Mouse (Mus musculus): ENCODE data around the gene Ccl9. TPM values are rescaled to one million over a fixed set of nuclear protein-coding genes. Genes with fewer than 3 reads are reported as not detected.

Ccl9 gene
- total RNA-seq (2014; rRNA removed) (92.1 and 125 TPM in 2 replicates), polyA plus RNA-seq (2012; rRNA removed) (45.5 and 61.7 TPM in 2 replicates)

DNA sequence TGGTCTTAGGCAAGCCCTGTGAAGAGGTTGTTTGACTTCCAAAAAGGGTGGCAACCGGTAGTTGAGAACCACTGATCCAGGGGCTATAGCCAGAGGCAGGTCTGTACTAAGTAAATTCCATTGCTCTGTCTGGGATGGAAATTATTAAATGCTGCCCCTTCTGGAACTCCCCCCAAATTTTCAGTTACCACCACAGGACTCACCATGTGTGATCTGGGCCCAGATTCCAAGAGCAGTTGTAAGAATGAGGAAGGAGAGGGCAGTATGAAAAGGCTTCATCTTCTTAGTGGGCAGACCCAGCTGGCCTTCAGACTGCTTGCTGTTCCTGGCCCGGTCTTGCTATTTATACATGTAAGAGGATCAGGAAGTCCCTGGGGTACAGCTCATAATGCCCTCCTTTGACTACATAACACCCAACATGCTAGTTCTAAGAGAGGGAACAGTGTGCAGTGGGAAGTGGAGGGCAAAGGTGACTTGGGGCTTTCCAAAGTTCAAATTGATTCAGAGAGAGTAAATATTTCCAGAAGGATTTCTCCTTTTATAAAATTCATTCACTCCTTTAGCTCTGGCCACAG lies at the start of gene Ccl9:
Gene Ccl9 (minus strand): TSS at position 451 of the 575 bp plus-strand sequence.
- H3K79me2 ChIP-seq (ENCODE audit: control insufficient read depth, insufficient read depth, low read length), result no peaks in the 10 kb centered on the region
- peak within 1 kb of the TSS; percentile 85 for H3K27ac ChIP-seq (replicated peaks; ENCODE audit: insufficient read depth, low read depth, low read length)
- WGBS, result 17% methylated on average over 2 of the region's 2 CpGs
- peaks cover 7% of the 10 kb centered on the region for H3K4me1 ChIP-seq (ENCODE audit: control insufficient read depth, insufficient read depth, low read length)
- no peaks in the 10 kb centered on the region for H3K27me3 ChIP-seq (ENCODE audit: control insufficient read depth, insufficient read depth, low read length)
- TF ChIP-seq POLR2A (IDR thresholded peaks at IDR 0.05; ENCODE audit: extremely low read depth, insufficient read depth, low read length), result no peak
- no peak for TF ChIP-seq CTCF (IDR thresholded peaks at IDR 0.05; ENCODE audit: low read depth, low read length)
- peaks cover 10% of the 10 kb centered on the region; the same call in 1 of the 2 replicates for H3K36me3 ChIP-seq (ENCODE audit: control insufficient read depth, insufficient read depth, low read length)
- peak within 1 kb of the TSS; percentile 46 for H3K4me3 ChIP-seq (ENCODE audit: insufficient read depth, low read depth, low read length)
- peak; percentile 91 for DNase-seq (ENCODE audit: extremely low read depth, low read depth, low spot score)
- H3K9ac ChIP-seq (ENCODE audit: low read depth, low read length), result peak within 1 kb of the TSS; percentile 35

DNA sequence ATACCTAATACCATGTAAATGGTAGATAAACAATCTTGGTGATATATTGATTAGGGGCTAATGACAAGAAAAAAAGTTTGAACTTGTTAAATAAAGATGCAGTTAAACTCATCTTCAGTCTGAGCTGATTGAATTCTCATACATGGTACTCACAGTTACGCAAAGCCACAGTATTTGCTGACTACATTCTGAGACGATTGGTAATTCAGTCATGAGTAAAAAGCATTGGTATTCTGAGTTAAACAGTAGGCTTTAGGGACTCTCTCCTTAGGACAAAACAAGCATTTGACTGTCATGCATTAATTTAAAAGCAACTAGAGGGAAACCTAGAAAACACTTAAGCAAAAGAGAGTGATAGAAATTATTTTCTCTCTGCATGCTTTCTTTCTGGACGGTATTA lies 45.1 kb upstream of the Ccl9 start:
- H3K79me2 ChIP-seq (ENCODE audit: control insufficient read depth, insufficient read depth, low read length), result no peaks in the 10 kb centered on the region
- DNase-seq (ENCODE audit: extremely low read depth, low read depth, low spot score), result no peak
- no peak overlapping the region for H3K4me3 ChIP-seq (ENCODE audit: insufficient read depth, low read depth, low read length)
- H3K4me1 ChIP-seq (ENCODE audit: control insufficient read depth, insufficient read depth, low read length), result no peaks in the 10 kb centered on the region
- no peaks in the 10 kb centered on the region for H3K36me3 ChIP-seq (ENCODE audit: control insufficient read depth, insufficient read depth, low read length)
- TF ChIP-seq POLR2A (IDR thresholded peaks at IDR 0.05; ENCODE audit: extremely low read depth, insufficient read depth, low read length), result no peak
- TF ChIP-seq CTCF (IDR thresholded peaks at IDR 0.05; ENCODE audit: low read depth, low read length), result no peak
- H3K27ac ChIP-seq (replicated peaks; ENCODE audit: insufficient read depth, low read depth, low read length), result no peak overlapping the region
- H3K27me3 ChIP-seq (ENCODE audit: control insufficient read depth, insufficient read depth, low read length), result no peaks in the 10 kb centered on the region
- 81% methylated on average over 3 of the region's 3 CpGs for WGBS
- H3K9ac ChIP-seq (ENCODE audit: low read depth, low read length), result no peak overlapping the region

DNA sequence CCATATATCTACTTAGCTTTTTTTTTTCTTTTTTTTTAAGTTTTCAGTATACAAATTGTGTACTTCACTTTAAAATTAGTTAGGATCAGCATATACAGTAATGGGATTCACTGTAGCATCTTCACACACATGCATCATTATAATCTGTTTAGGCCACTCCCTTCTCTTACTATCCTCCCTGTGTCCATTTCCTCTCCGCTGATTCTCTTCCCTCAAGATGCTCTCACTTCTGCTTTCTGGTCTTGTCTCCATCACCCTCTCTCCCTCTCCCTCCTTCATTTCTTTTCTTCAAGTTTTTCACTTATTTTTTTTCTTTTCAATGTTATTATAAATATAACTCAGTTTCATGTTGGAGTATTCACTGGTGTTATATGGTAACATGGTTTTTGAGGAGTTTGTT lies 40.6 kb upstream of the Ccl9 start:
- Histone ChIP-seq H3K27me3 (ENCODE audit: control insufficient read depth, insufficient read depth, low read length) (no peaks in the 10 kb centered on the region), H3K9ac (ENCODE audit: low read depth, low read length) (no peak overlapping the region), H3K4me3 (ENCODE audit: insufficient read depth, low read depth, low read length) (no peak overlapping the region), H3K4me1 (ENCODE audit: control insufficient read depth, insufficient read depth, low read length) (no peaks in the 10 kb centered on the region; the same call in 1 of the 2 replicates), H3K36me3 (ENCODE audit: control insufficient read depth, insufficient read depth, low read length) (no peaks in the 10 kb centered on the region), H3K79me2 (ENCODE audit: control insufficient read depth, insufficient read depth, low read length) (no peaks in the 10 kb centered on the region), H3K27ac (replicated peaks; ENCODE audit: insufficient read depth, low read depth, low read length) (no peak overlapping the region)
- no peak for DNase-seq (ENCODE audit: extremely low read depth, low read depth, low spot score)
- WGBS, result 90% methylated on average over 1 of the region's 1 CpGs
- no peak for TF ChIP-seq POLR2A (IDR thresholded peaks at IDR 0.05; ENCODE audit: extremely low read depth, insufficient read depth, low read length)
- TF ChIP-seq CTCF (IDR thresholded peaks at IDR 0.05; ENCODE audit: low read depth, low read length), result no peak

DNA sequence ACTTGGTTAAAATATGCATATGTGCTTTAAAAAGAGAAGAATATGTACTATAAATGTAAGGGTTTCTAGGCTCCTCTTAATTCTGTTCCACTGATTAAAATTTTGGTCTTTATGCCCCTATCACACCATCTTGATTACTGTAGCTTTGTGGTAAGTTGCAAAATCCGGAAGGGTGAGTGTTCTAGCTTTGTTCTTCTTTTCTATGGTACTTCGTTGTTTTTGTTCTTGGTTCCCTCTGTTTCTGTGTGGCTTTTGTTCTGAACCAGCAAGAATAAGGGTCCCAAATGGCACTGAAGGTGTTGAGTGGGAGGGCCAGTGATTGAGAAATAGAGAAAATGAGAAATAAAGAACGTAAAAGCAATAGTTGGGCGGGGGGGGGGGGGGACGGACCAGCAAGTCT lies 39.8 kb upstream of the Ccl9 start:
- no peak overlapping the region for H3K27ac ChIP-seq (replicated peaks; ENCODE audit: insufficient read depth, low read depth, low read length)
- H3K27me3 ChIP-seq (ENCODE audit: control insufficient read depth, insufficient read depth, low read length), result no peaks in the 10 kb centered on the region
- no peaks in the 10 kb centered on the region for H3K79me2 ChIP-seq (ENCODE audit: control insufficient read depth, insufficient read depth, low read length)
- no peak overlapping the region for H3K4me3 ChIP-seq (ENCODE audit: insufficient read depth, low read depth, low read length)
- DNase-seq (ENCODE audit: extremely low read depth, low read depth, low spot score), result no peak
- WGBS, result 68% methylated on average over 5 of the region's 5 CpGs
- H3K4me1 ChIP-seq (ENCODE audit: control insufficient read depth, insufficient read depth, low read length), result no peaks in the 10 kb centered on the region; the same call in 1 of the 2 replicates
- H3K36me3 ChIP-seq (ENCODE audit: control insufficient read depth, insufficient read depth, low read length), result no peaks in the 10 kb centered on the region
- TF ChIP-seq POLR2A (IDR thresholded peaks at IDR 0.05; ENCODE audit: extremely low read depth, insufficient read depth, low read length) (no peak), CTCF (IDR thresholded peaks at IDR 0.05; ENCODE audit: low read depth, low read length) (no peak)
- no peak overlapping the region for H3K9ac ChIP-seq (ENCODE audit: low read depth, low read length)

DNA sequence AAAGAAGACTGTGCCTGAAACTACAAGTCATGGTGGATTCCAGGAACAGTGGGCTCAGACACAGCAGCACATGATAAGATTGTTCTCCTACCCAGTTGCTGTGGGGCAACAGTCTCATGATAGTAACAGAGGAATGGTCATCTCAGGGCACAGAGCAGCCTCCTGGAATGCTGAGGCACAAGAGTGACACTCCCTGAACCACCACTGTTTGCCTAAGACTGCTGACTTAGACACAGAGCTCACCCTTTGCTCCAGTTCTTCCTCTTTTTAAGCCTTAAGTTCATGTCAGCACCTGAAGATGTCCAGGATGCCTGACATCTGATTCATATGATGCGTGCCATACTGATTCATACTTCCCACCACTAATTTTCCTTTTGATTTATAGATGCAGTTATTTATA lies 38.1 kb upstream of the Ccl9 start:
- Histone ChIP-seq H3K27ac (replicated peaks; ENCODE audit: insufficient read depth, low read depth, low read length) (no peak overlapping the region), H3K27me3 (ENCODE audit: control insufficient read depth, insufficient read depth, low read length) (no peaks in the 10 kb centered on the region), H3K36me3 (ENCODE audit: control insufficient read depth, insufficient read depth, low read length) (no peaks in the 10 kb centered on the region), H3K4me3 (ENCODE audit: insufficient read depth, low read depth, low read length) (no peak overlapping the region), H3K9ac (ENCODE audit: low read depth, low read length) (no peak overlapping the region), H3K4me1 (ENCODE audit: control insufficient read depth, insufficient read depth, low read length) (no peaks in the 10 kb centered on the region; the same call in 1 of the 2 replicates), H3K79me2 (ENCODE audit: control insufficient read depth, insufficient read depth, low read length) (no peaks in the 10 kb centered on the region)
- no peak for DNase-seq (ENCODE audit: extremely low read depth, low read depth, low spot score)
- 92% methylated on average over 1 of the region's 1 CpGs for WGBS
- no peak for TF ChIP-seq CTCF (IDR thresholded peaks at IDR 0.05; ENCODE audit: low read depth, low read length)
- no peak for TF ChIP-seq POLR2A (IDR thresholded peaks at IDR 0.05; ENCODE audit: extremely low read depth, insufficient read depth, low read length)

DNA sequence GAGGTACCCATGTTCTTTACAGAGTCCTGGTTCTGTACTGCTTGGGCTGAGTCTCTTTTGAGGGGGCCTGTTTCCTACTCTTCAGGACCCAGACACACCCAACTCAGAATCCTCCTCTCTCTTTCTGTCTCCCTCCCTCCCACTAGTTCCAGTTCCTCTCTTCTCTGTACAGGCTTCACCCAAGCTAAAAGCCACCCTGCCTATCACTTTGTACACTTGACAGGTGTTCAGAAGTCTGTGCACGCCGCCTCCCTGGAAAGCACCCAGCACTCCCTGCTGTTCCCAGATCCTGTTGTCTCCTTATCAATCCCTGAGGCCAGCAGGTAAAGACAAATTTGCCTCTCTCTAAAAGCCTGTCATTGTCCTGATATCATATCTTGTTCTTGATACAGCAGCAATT lies 32.5 kb upstream of the Ccl9 start:
- Histone ChIP-seq H3K27me3 (ENCODE audit: control insufficient read depth, insufficient read depth, low read length) (no peaks in the 10 kb centered on the region), H3K9ac (ENCODE audit: low read depth, low read length) (no peak overlapping the region), H3K4me3 (ENCODE audit: insufficient read depth, low read depth, low read length) (no peak overlapping the region), H3K79me2 (ENCODE audit: control insufficient read depth, insufficient read depth, low read length) (no peaks in the 10 kb centered on the region), H3K4me1 (ENCODE audit: control insufficient read depth, insufficient read depth, low read length) (no peaks in the 10 kb centered on the region), H3K36me3 (ENCODE audit: control insufficient read depth, insufficient read depth, low read length) (no peaks in the 10 kb centered on the region), H3K27ac (replicated peaks; ENCODE audit: insufficient read depth, low read depth, low read length) (no peak overlapping the region)
- no peak for DNase-seq (ENCODE audit: extremely low read depth, low read depth, low spot score)
- TF ChIP-seq CTCF (IDR thresholded peaks at IDR 0.05; ENCODE audit: low read depth, low read length) (no peak), POLR2A (IDR thresholded peaks at IDR 0.05; ENCODE audit: extremely low read depth, insufficient read depth, low read length) (no peak)
- 72% methylated on average over 2 of the region's 2 CpGs for WGBS
